Mouse (Mus musculus): ENCODE measurements around the gene Gas2.
A peak's percentile ranks its signal among the peaks of the same experiment; 100 is the strongest.

The Gas2 gene

DNA sequence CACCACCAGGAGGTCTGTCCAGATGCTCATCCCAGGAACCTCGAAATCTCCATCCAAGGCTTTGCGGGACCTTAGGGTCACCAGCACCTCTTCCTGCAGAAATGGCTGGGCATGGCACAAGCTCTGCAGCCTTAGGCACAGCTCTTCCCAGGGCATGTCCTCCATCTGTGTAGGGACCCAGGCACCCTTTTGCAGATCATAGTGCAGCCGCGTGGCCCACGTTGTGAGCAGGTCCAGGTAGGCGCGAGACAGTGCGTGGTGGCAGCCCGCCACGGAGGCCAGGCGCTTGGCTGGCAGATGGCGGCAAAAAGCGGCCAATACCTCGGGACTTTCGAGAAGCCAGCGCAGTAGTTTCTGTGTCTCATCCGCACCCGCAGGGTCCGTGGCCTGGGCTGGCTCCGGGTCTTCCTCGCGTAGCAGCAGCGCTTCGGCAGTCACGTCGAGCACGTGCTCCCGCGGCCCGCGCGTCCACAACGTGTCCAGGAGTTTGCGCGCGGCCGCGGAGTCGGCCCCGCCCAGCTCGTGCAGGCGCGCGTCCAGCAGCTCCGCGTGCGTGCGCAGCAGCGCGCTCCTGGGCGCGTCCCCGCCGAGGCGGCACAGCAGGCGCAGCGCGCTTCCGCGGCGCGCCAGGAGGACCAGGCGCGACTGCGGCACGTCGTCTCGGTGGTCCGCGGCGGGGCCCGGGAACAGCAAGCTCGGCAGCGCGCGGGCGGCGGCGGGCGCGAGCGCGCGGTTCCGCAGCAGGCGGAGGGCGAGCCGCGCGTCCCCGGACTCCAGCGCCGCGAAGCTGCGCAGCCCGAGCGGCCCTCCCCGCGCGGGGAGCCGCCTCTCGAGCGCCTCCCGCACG lies at the start of gene Gas2:
Gas2 (plus strand) TSS at position 766 of the 847 bp plus-strand sequence.
- DNase-seq (ENCODE audit: low read depth, low spot score) = peak; percentile 90

DNA sequence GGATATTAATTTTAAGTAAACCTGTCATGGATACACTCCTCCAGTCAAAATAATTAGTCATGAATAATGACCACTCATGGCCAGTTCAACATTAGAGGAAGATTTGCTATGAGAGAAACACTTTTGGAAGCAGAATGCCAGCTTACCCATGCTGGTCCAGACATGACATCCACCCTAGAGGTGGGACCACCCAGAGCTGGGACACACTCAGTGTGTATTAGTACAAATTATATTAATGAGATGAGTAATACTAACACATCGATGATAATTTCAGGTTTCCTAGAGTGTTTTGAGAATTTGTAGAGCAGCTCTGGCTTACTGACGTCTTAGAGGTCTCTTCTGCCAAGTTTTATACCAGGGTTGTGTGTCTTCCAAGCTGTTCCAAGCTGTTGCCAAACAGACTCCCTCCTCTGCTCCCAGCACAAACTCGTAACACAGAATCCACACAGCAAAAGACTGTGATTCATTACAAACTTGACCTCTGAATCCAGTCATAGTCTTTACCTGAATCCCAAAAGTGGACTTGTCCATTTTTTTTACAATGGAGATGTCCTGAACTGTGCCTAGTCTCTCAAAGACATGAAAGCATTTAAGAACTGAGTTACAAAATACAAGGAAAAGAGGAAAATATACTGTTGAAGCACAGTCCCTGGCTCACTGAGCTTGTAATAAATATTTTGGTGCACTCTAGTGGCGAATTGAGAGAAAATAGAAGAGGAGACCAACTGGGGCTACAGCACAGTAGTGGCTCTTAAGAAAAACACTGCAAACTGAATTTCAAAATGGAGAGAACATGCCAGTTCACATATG lies 46.1 kb upstream of the Gas2 start:
- no peak for DNase-seq (ENCODE audit: low read depth, low spot score)

DNA sequence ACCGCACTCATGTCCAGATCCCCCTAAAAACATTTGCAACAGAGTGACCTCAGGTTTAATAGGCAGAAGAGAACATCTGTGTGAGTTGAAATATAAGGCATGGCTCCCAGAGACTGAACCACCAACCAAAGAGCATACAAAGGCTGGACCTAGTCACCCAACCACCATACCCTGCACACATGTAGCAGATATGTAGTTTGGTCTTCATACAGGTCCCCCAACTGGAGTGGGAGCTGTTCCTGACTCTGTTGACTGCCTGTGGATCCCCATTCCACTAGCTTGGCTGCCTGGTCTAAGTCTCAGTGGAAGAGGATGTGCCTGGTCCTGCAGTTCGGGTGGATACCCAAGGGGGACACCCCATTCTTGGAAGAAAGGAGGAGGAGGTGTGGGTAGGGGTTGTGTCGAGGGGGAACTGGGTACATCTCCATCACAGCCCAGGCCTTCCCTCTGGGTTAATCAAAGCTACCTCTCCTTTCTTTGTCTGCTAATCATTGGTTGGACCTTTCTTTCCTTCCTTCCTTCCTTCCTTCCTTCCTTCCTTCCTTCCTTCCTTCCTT lies 45.5 kb upstream of the Gas2 start:
- DNase-seq (ENCODE audit: low read depth, low spot score) = no peak

DNA sequence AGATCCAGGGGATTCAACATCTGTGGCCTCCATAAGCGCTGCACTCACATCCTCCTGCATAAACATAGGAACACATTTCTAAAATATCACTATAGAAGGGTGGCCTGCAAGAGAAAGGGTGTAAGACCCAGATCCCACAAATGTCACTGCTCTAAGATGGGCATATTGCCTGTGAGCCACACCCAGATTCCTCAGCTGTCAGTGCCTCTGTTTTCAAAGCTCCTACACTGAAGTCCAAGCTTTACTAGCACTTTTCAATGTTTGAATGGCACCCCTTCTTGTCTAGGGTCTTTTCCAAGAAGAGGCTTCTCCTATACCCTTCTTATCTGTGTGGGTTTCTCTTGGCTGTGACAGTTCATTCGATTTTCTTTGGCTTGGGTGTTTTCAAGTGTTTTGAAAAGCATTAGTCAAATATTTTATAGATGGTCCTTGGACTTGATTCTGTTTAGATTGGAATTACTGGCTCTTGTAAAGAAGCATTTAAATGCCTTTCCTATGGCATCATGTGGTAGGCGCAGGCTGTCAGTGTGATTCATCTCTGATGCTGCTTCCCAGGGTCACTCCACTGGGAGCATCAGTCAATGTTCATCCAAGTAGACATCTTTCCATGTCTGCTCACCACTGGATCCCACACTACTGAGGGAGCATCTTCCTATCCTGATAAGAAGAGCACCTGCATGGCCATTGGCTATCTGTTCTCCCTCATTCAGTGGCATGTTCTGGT lies 43.4 kb upstream of the Gas2 start:
- DNase-seq (ENCODE audit: low read depth, low spot score) = no peak

DNA sequence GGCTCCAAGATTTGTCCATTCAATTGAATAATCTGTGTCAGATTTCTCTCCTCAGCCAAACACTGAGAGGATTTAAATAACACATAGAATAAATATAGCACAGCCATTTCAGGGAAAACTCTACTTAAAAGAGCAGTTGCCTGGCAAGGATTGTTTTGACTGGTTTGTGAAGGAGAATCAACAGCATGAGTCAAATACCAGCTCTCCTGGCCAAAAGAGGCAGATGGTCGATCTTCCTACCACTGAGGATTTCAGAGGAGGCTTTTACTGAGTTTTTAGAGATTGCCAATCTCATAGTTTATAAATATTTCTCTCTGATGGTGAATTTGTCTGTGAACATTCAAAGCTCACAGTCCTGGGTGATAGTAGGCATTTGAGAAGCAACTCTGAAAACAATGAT lies 41.9 kb upstream of the Gas2 start:
- no peak for DNase-seq (ENCODE audit: low read depth, low spot score)

DNA sequence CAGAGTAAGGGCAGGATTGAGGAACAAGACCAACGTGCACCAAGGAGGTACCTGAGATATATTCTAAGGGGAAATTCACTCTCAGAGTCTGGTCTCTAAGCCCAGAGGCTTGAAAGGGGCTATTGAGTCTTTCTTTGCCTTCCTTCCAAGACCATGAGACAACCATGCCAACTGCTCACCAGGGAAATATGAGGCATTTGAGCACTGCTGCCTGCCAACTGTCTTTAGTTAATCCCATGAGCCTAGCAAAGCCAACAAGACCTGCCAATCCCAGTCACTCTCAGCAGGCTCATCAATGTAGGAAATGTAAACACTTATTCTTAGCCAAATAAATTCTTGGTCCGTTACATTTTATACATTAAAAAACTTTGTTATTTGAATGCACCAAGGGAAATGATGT lies 40.3 kb upstream of the Gas2 start:
- DNase-seq (ENCODE audit: low read depth, low spot score) = no peak

DNA sequence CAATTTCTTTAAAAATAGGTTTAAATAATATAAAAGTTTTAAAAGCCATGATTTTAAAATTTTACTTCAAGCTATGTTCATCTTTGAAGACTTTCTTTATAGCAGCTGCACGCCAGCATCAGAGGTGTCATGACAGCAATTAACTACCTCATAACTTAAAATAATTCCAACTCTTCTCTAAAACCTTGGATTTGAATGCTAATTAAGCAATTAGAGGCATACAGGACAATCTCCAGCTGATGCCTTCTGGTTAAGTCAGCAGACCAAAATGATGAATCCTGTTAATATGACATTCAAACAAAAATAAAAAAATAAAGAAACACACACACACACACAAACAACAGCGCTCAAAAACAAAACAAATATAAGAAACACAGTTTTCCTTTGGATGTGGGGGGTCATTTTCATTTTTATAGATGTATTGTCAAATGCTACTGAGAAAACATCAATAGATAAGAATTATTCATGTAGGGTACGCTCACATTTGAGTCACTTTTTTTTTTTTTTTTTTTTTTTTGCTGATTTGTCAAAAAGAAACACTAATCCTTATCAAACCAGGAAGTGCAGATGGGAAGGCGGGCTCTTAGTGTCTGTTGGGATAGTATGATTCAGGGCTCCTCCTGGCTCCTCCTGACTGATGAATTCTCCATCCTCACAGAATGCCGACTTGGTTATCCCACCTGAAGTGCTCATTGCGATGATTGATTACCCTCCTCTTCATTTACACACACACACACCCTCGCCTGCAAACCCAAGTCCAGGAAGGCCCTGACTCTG lies 38.1 kb upstream of the Gas2 start:
- no peak for DNase-seq (ENCODE audit: low read depth, low spot score)

DNA sequence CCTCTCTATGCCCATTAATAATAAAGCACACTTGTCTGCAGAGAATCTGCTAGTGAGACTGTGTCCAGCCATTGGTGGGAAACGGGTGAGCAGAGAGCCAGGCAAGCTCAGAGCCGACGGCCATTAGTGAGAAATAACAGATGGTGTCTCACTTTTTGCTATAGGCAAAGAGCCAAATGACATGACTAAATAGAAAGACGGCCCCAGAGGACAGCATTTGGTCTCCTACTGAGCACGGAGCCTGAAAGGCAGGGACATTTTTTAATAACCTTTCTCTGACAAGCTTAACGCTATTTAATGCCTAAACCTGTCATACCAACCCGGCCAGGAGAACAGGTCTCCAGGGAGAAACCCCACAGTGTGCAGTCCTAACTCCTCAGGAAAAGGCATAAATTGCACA lies 29.9 kb upstream of the Gas2 start:
- DNase-seq (ENCODE audit: low read depth, low spot score) = no peak

DNA sequence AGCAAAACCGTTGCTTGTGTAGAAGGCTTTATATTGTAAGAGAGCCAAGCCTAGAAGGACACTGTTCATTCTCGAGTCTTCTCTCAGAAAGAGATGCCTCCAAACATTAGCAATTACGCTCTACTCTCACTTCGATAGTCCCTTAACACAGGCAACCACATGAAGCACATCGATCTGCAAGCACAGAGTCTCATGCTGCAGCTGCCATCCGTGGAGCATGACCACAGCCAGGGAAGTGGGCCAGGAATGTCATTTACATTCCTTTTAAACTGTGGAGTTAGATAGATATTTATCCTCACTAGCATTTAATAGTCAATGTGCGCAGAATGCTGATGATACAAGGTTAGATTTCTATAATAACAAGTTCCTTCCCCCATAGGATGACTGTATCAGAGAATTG lies 21.3 kb upstream of the Gas2 start:
- no peak for DNase-seq (ENCODE audit: low read depth, low spot score)

DNA sequence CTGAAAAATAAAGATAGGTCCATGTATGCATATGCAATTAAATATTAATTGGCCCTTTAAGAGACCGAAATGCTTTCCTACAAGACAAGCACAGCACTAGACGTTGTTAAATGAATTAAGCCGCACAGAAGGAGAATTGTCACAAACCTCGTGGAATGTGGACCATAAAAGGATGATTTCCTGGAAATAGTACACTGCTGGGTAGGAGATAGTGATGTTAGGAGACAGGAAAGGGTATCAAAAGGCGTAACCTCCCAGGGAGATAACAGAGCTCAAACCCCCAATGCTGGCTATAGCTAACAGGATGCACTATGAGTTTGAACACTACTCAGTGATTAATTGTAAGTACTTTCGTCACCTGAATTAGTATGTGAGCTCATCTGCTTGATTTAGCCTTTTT lies 10.9 kb upstream of the Gas2 start:
- no peak for DNase-seq (ENCODE audit: low read depth, low spot score)

DNA sequence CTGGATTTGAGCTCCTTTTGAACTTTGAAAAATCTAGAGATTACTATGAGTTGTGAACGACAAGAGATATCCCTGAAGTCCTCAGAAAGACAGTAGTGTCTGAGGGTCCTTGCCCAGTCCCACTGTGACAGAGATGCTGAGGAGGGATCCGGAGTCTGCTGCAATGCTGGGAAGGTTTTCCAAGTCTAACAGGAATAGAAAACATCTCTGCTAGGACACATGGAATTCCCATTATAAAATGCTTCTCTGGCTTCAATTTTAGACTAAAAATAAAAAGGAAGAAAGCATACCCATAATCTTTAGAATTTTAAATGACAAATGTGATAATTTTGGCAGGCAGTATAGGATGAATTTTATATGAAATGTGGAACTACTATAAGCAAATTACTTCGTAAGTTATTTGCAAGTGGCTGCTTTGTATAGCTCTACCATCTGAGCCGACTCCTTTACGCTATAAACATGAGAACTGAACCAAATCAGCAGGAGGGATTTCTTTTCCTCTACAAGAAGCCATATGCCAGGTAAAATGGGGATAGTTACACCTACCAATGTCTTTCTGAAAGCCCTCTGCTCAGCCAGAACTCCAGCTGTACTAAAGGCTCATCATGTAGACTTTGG lies 9.8 kb upstream of the Gas2 start:
- no peak for DNase-seq (ENCODE audit: low read depth, low spot score)

DNA sequence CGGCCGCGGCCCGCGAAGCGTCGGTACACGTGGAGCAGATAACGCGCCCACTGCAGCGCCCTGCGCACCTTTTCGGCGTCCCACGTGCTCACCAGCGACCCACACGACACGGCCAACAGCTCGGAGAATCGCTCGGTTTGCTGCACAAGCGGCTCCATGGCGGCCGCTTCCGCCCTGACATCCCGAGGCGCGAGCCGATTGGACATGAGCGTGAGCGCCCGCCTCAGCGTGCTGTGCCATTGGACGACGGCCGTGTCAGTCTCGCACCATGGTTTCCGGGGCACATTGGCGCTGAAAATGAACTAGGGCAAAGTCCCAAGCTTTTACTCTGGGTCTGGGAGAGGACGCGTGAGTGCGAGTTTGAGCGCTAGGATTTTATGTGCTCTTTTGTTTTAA lies 280 bp downstream of the Gas2 start, which contains the start of gene Fancf:
Fancf (minus strand) TSS at position 171 of the 396 bp plus-strand sequence.
- DNase-seq (ENCODE audit: low read depth, low spot score) = peak; percentile 98

DNA sequence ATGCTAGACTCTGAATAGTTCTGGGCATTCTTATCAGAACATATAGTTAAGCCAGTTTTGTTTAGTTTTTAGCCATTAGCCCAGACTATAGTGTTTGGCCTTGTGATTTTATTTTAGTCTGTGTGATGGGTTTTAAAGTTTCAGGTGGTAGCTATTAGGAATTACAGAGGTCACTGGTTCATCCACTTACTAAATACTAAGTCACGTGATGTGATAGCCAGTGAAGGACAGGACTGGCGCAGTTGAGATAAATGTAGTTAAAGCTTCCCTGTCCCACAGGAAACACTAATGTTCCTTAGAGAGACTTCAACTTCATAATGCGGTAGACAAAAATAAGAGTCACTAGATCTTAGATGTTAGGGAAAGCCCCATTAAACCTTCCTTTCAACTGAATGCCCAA lies 1.0 kb downstream of the Gas2 start:
- DNase-seq (ENCODE audit: low read depth, low spot score) = no peak

DNA sequence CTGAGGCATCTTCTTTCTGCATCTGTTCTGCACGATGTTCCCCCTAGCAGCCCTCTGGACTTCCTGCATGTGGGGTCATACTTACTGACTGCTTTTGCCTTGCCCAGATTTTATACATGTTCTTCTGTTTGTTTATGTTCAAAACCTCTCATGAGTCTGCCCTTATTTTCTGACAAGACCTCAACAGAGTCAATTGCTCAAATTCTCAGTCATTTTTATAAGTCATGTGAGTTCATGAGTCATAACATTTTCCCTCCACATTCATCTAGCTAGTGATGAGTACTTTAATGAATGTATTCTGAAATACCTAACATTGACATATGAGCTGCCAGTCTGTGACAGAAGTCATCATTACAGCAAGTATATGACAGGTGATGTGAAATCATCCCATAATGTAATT lies 3.5 kb downstream of the Gas2 start:
- DNase-seq (ENCODE audit: low read depth, low spot score) = no peak

DNA sequence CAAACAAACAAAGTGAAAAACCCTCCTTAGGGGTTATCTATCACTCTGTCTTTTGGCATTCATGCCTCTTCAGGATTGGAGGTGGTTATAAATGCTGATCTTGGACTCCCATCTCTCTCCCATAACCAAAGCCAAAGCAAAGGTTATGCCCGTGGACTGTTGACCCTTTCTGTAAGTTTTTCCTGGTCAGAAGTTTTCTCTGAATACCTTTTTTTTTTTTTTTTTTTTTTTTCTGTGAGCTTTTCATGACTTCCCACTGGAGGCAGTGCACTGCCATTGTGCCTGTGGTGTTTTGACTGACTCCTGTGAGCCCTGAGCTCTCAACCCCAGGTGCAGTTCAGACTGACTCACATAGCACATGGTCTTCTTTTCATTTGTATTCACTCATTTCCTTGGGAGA lies 6.2 kb downstream of the Gas2 start:
- DNase-seq (ENCODE audit: low read depth, low spot score) = no peak

DNA sequence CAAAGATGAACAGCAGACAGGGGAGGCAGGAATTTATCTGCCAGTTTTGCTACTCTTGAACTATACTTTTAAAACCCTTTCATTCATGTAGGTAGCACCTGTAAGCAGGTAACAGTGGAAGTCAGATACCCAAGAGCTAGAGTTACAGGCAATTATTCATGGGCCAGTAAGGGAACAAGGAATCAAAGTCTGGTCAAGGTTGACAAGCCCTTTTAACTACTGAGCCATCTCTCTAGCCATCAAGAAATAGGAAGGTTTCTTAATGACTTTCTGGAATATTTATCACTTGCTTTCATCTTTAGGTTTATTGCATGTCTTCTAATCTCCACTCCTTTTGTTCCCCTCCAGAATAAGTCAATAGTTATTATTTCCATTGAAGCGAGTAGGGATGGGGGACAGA lies 10.2 kb downstream of the Gas2 start:
- DNase-seq (ENCODE audit: low read depth, low spot score) = no peak

DNA sequence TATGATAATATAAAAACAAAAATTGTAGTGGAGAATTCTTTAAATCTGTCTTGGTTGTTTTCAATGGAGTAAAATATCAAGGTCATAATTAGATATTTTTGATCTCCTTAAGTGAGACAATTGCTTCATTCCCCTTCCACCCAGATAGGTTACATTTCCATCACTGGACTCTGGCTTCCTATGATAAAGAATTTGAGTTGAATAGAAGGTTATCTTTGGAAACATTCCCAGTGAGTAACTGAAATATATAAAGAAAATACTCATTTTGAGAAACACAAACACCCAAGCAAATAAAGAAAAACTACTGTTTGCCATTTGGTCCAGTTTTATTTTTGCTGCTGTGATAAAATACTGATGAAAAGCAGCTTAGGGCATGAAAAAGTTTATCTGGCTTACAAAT lies 10.8 kb downstream of the Gas2 start:
- no peak for DNase-seq (ENCODE audit: low read depth, low spot score)

DNA sequence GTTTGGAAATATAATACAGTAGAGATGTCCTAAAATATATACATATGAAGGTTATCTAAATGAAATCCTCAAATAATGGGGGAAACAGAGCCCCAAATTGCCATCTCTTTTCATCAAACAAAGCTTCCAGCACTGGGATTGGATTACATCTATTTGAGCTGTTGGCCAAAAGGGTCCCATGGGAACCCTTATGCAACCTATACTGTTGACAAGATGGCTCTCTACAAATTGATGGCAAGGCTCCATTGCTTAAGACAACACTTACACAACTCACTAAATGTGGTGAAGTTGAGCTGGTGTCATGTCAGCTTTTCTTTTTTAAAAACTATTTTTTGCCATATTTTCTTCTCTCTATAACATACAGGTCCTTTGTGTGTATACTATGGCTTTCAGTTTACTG lies 14.5 kb downstream of the Gas2 start:
- no peak for DNase-seq (ENCODE audit: low read depth, low spot score)

DNA sequence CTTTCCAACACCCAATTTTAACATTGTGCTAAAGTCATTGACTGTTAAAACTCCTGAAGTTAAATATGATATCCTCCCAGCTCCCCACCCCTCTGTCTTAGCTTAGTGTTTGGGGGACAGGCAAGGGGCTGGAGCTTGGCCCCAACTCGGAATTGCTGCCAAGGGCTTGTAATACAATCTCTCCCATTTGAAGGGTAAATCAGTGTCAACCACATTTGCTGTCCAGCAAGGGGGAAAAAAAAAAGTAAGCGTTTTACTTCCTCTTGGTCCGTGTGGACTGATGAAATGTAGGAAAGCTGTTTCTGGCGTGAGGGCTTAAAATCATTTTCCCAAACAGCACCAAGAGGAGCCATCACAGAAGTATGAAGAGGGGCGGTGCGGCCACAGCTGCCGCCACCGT lies 16.9 kb downstream of the Gas2 start:
- DNase-seq (ENCODE audit: low read depth, low spot score) = no peak

DNA sequence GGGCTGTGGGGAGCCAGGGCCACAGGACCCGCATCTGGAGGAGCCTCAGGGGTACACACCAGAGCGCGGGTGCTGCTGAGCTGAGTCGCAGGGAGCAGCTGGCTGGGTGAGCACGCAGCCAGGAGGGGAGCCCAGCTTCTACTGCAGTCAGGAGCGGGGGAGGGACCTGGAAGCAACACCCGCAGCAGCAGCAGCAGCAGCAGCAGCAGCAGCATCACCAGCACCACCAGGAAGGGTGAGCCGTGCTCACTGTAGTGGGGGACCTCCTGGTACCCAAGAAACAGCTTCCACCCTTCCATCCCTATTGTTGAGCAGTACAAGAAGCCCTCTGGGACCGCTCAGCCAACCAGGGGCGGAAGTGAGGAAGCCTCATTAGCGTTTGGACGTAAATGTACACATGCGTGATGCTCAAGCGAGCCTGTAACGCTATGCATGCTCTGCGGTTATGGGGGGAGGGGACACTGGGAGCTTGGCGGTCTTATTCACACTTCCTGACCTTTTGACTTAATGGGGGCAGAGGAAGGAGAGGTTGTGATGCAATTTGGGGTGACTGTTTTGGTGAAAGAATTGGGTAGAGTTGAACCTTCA lies 17.4 kb downstream of the Gas2 start:
- peak; percentile 76 for DNase-seq (ENCODE audit: low read depth, low spot score)
